Mouse (Mus musculus) neutrophil, adult 5-6 weeks (primary cell): Measurements from ENCODE around the gene Ltbp4. TPM values are rescaled to one million over a fixed set of nuclear protein-coding genes. Genes with fewer than 3 reads are reported as not detected.

Source experiments
- ATAC-seq: fragments of 151-379, 151-347 bp; 2 replicates; pipeline ENCODE4 v1.8.0; 2017; ENCODE audit warnings: mild to moderate bottlenecking, moderate TSS enrichment; ENCODE audit not compliant: insufficient number of reproducible peaks, poor library complexity, low FRiP score, severe bottlenecking; ENCODE audit errors: extremely low read depth
- total RNA-seq: library from RNA; stranded (forward); fragments of 200-1000 nt; gene quantifications from 2 replicates; pipeline ENCODE4 v1.2.3, GENCODE M21; 2017

Ltbp4 gene
- total RNA-seq, 1 experiment from 2014 or later, result not detected

GRCm38 (mm10) chr7:27330709-27331540 lies 6.6 kb downstream of the Ltbp4 start:
- ATAC-seq, result peak; percentile 48

- no peak for ATAC-seq
Observed at GRCm38 (mm10) chr7:27329981-27330380, 7.5 kb downstream of the Ltbp4 start.

GRCm38 (mm10) chr7:27329326-27329947 lies 8.1 kb downstream of the Ltbp4 start:
- peak; percentile 65 for ATAC-seq

- ATAC-seq, result no peak
Observed at GRCm38 (mm10) chr7:27328648-27329047, 8.8 kb downstream of the Ltbp4 start.

GRCm38 (mm10) chr7:27328161-27328560 lies 9.3 kb downstream of the Ltbp4 start:
- ATAC-seq, result no peak

- no peak for ATAC-seq
Observed at GRCm38 (mm10) chr7:27327500-27327899, 10.0 kb downstream of the Ltbp4 start.

- no peak for ATAC-seq
Observed at GRCm38 (mm10) chr7:27326101-27326880, 11.2 kb downstream of the Ltbp4 start.

- no peak for ATAC-seq
Observed at GRCm38 (mm10) chr7:27325697-27326096, 11.8 kb downstream of the Ltbp4 start.

GRCm38 (mm10) chr7:27324928-27325327 lies 12.6 kb downstream of the Ltbp4 start:
- no peak for ATAC-seq

GRCm38 (mm10) chr7:27324161-27324560 lies 13.3 kb downstream of the Ltbp4 start:
- ATAC-seq, result no peak

- ATAC-seq, result no peak
Observed at GRCm38 (mm10) chr7:27323001-27323400, 14.5 kb downstream of the Ltbp4 start.

GRCm38 (mm10) chr7:27322291-27322690 lies 15.2 kb downstream of the Ltbp4 start:
- ATAC-seq, result no peak

- no peak for ATAC-seq
Observed at GRCm38 (mm10) chr7:27319411-27319810, 18.1 kb downstream of the Ltbp4 start.

- no peak for ATAC-seq
Observed at GRCm38 (mm10) chr7:27315958-27316357, 21.5 kb downstream of the Ltbp4 start.

- no peak for ATAC-seq
Observed at GRCm38 (mm10) chr7:27314393-27314792, 23.1 kb downstream of the Ltbp4 start.

- no peak for ATAC-seq
Observed at GRCm38 (mm10) chr7:27311651-27312284, 25.7 kb downstream of the Ltbp4 start.

GRCm38 (mm10) chr7:27310996-27311535 lies 26.4 kb downstream of the Ltbp4 start:
- ATAC-seq, result no peak

GRCm38 (mm10) chr7:27310306-27310705 lies 27.2 kb downstream of the Ltbp4 start:
- ATAC-seq, result no peak

- ATAC-seq, result no peak
Observed at GRCm38 (mm10) chr7:27309832-27310231, 27.7 kb downstream of the Ltbp4 start.
